8 mouse cellular contexts compared by ENCODE assay signal in genomic region chr2:31950058-31950871, GRCm38 (mm10). TPM values are rescaled to one million over a fixed set of nuclear protein-coding genes. Genes with fewer than 3 reads are reported as not detected.
DNase-seq lines count a peak whose midpoint lies in the region; ATAC-seq and TF ChIP-seq lines count a peak whose summit lies in the region.

Gene Aif1l (plus strand): TSS chr2:31950139.

- peak; percentile 76 for ATAC-seq in lung, embryonic 14.5 days (ENCODE audit: insufficient read depth)
- peak; percentile 69; the same call in 1 of the 2 replicates for ATAC-seq in neural tube, embryonic 14.5 days (ENCODE audit: low read depth)

- intact Hi-C loops in left cerebral cortex, adult 2 months (cut with DNase I) = no loop called here

- DNase-seq in left cerebral cortex, adult 2 months (ENCODE audit: extremely low spot score in 1 of 2, low spot score in 2 of 2) = peak; percentile 22 to 27
- DNase-seq in left cerebral cortex, adult 9 months (ENCODE audit: low spot score in 2 of 2) = no peak
- peak; percentile 88 for DNase-seq in embryo, embryonic 10.5 days (ENCODE audit: low spot score)
- peak; percentile 36 to 43 for DNase-seq in heart, adult 9 months (ENCODE audit: low spot score in 2 of 2)
- peak; percentile 55 to 60 for DNase-seq in kidney, adult 8-10 months
- DNase-seq in lung, embryonic 14.5 days = peak; percentile 88
- DNase-seq in urinary bladder, adult 2 months (ENCODE audit: low spot score) = peak; percentile 40

- H3K9me3 ChIP-seq in lung, embryonic 14.5 days (ENCODE audit: low read depth, low read length) = no peaks in the 10 kb centered on the region
- H3K9me3 ChIP-seq in neural tube, embryonic 14.5 days (ENCODE audit: control insufficient read depth, low read length) = no peaks in the 10 kb centered on the region

- peak within 1 kb of the TSS; percentile 52 for H3K4me3 ChIP-seq in left cerebral cortex, adult 2 months
- peak within 1 kb of the TSS; percentile 61 for H3K4me3 ChIP-seq in lung, embryonic 14.5 days (ENCODE audit: low read depth, low read length)
- peak within 1 kb of the TSS; percentile 62 for H3K4me3 ChIP-seq in neural tube, embryonic 14.5 days (ENCODE audit: low read depth, low read length)

- no peak within 1 kb of the TSS for H3K27ac ChIP-seq in left cerebral cortex, adult 2 months
- H3K27ac ChIP-seq in lung, embryonic 14.5 days (ENCODE audit: low read depth) = no peak within 1 kb of the TSS
- H3K27ac ChIP-seq in neural tube, embryonic 14.5 days (ENCODE audit: low read depth, low read length) = no peak within 1 kb of the TSS

- under 1% methylated on average over 66 of the region's 66 CpGs for WGBS in lung, embryonic 14.5 days
- under 1% methylated on average over 63 of the region's 66 CpGs for WGBS in neural tube, embryonic 14.5 days

- no peaks in the 10 kb centered on the region for H3K27me3 ChIP-seq in lung, embryonic 14.5 days (ENCODE audit: insufficient read depth, low read length)
- H3K27me3 ChIP-seq in neural tube, embryonic 14.5 days (ENCODE audit: control insufficient read depth, insufficient read depth, low read length) = no peaks in the 10 kb centered on the region

- TF ChIP-seq CTCF in left cerebral cortex, adult 2 months (IDR thresholded peaks at IDR 0.05) = peak; percentile 48
- peak; percentile 62 for TF ChIP-seq CTCF in lung, embryonic 14.5 days (IDR thresholded peaks at IDR 0.05; ENCODE audit: low read depth)

- peaks cover 3% of the 10 kb centered on the region; the same call in 1 of the 2 replicates for H3K4me1 ChIP-seq in lung, embryonic 14.5 days (ENCODE audit: insufficient read depth)
- peaks cover 8% of the 10 kb centered on the region for H3K4me1 ChIP-seq in neural tube, embryonic 14.5 days (ENCODE audit: control insufficient read depth, insufficient read depth, low read length)

- H3K36me3 ChIP-seq in lung, embryonic 14.5 days (ENCODE audit: insufficient read depth) = no peaks in the 10 kb centered on the region
- no peaks in the 10 kb centered on the region for H3K36me3 ChIP-seq in neural tube, embryonic 14.5 days (ENCODE audit: control insufficient read depth, insufficient read depth, low read length)

- peak within 1 kb of the TSS; percentile 58 for H3K9ac ChIP-seq in lung, embryonic 14.5 days
- H3K9ac ChIP-seq in neural tube, embryonic 14.5 days (replicated peaks; ENCODE audit: low read depth, low read length) = peak within 1 kb of the TSS; percentile 72

- H3K4me2 ChIP-seq in lung, embryonic 14.5 days = peak within 1 kb of the TSS; percentile 88
- peak within 1 kb of the TSS; percentile 96 for H3K4me2 ChIP-seq in neural tube, embryonic 14.5 days (ENCODE audit: low read depth, low read length)

RNA-seq across cellular contexts. Expression of gene Aif1l, which starts in this region (rescaled TPM):
- total RNA-seq in left cerebral cortex, adult 2 months (2021) = 1 to 10 TPM; 3.6 to 4.8 TPM
- polyA plus RNA-seq in lung, embryonic 14.5 days (2014; fragmentation: Nextera tagmentation; extraction: Ambion mirVana) = 39.8 and 42.3 TPM in 2 replicates
- 17.8 and 22.1 TPM in 2 replicates for polyA plus RNA-seq in neural tube, embryonic 14.5 days (2014; fragmentation: Nextera tagmentation; extraction: Ambion mirVana)
- 4.1 and 5.4 TPM in 2 replicates for polyA plus RNA-seq in urinary bladder, adult 2 months (2012; rRNA removed)

Comparison
In these comparisons a context has a peak if more than half of its experiments do, and no peak if none do; other contexts are left out.
1. DNase-seq: peak in left cerebral cortex, adult 2 months (2 of 2), embryo, embryonic 10.5 days (single experiment), heart, adult 9 months (2 of 2), kidney, adult 8-10 months (2 of 2), lung, embryonic 14.5 days (single experiment) and urinary bladder, adult 2 months (single experiment); none in left cerebral cortex, adult 9 months (0 of 2).
2. Peak in every context shown above with its lines, with median percentiles within 50 percentile points of each other: H3K4me3 ChIP-seq.